Mouse (Mus musculus) kidney, embryonic 14.5 days (tissue): Measurements from ENCODE around the gene Utp3. TPM values are rescaled to one million over a fixed set of nuclear protein-coding genes. Genes with fewer than 3 reads are reported as not detected.
"Not testable (repeated sequence)": the region's sequence is repeated elsewhere in the genome, so short reads cannot be mapped to it uniquely, and the experiment has no call there.

Source experiments
- ATAC-seq: fragments of 200-750 bp; cut with Nextera tagmentation; 2 replicates; pipeline ENCODE4 v1.8.0; 2017; ENCODE audit warnings: moderate number of reproducible peaks, mild to moderate bottlenecking, moderate TSS enrichment, moderate library complexity; ENCODE audit not compliant: low FRiP score, low TSS enrichment
- H3K27ac ChIP-seq: fragments of 300-500 bp; sonication (generic); 2 replicates; pipeline ENCODE4 v1.5.1; 2014; ENCODE audit warnings: low read depth, mild to moderate bottlenecking, low read length, moderate library complexity, mixed read lengths
- H3K27me3 ChIP-seq: fragments of 300-500 bp; sonication (generic); 2 replicates; pipeline ENCODE4 v1.6.1; 2014; ENCODE audit warnings: mild to moderate bottlenecking, low read length; ENCODE audit not compliant: control insufficient read depth, insufficient read depth
- H3K36me3 ChIP-seq: fragments of 300-500 bp; sonication (generic); 2 replicates; pipeline ENCODE4 v1.6.1; 2014; ENCODE audit warnings: low read length, mixed read lengths; ENCODE audit not compliant: control insufficient read depth, insufficient read depth
- H3K4me1 ChIP-seq: fragments of 300-500 bp; sonication (generic); 2 replicates; pipeline ENCODE4 v1.6.1; 2014; ENCODE audit warnings: low read length, mixed read lengths; ENCODE audit not compliant: control insufficient read depth, insufficient read depth
- H3K4me2 ChIP-seq: fragments of 300-500 bp; sonication (generic); replicated peaks from 2 replicates; pipeline ENCODE4 v1.6.1; 2014; ENCODE audit warnings: low read depth, mild to moderate bottlenecking, low read length
- H3K4me3 ChIP-seq: fragments of 300-500 bp; sonication (generic); 2 replicates; pipeline ENCODE4 v1.5.1; 2014; ENCODE audit warnings: mild to moderate bottlenecking, low read length
- H3K9ac ChIP-seq: fragments of 300-500 bp; sonication (generic); 2 replicates; pipeline ENCODE4 v1.6.1; 2014; ENCODE audit warnings: low read depth, mild to moderate bottlenecking, low read length, moderate library complexity
- H3K9me3 ChIP-seq: fragments of 300-500 bp; sonication (generic); 2 replicates; pipeline ENCODE4 v1.6.1; 2016; ENCODE audit warnings: low read length; ENCODE audit not compliant: control insufficient read depth
- WGBS: fragments of 180-500 bp; shearing (Covaris S2); extraction: QIAGEN DNeasy Blood & Tissue Kit; methylation state at CpG from one replicate; pipeline ENCODE4 v1.1.7; 2014; 5-methylcytosine and 5-hydroxymethylcytosine counted together
- polyA plus RNA-seq: library from polyadenylated mRNA; unstranded; fragments of >200 nt; fragmentation: Nextera tagmentation; extraction: Ambion mirVana; gene quantifications from 2 replicates; pipeline ENCODE4 v1.2.1, GENCODE M21; 2014

Gene Utp3
- polyA plus RNA-seq, 1 experiment from 2014 or later = 73.4 TPM

- H3K4me2 ChIP-seq, H3K27ac ChIP-seq, ATAC-seq, H3K9ac ChIP-seq, H3K36me3 ChIP-seq, H3K4me3 ChIP-seq, H3K9me3 ChIP-seq, H3K4me1 ChIP-seq, H3K27me3 ChIP-seq: not testable (repeated sequence)
- 92% methylated on average over 1 of the region's 1 CpGs for WGBS
Measured at GRCm38 (mm10) chr5:88544411-88544810, 9.9 kb upstream of the Utp3 start.

GRCm38 (mm10) chr5:88545536-88545935 is 8.7 kb upstream of the Utp3 start:
- no peak overlapping the region for H3K4me3 ChIP-seq
- no peaks in the 10 kb centered on the region for H3K36me3 ChIP-seq
- 85% methylated on average over 7 of the region's 7 CpGs for WGBS
- no peak overlapping the region for H3K4me2 ChIP-seq
- no peaks in the 10 kb centered on the region for H3K4me1 ChIP-seq
- no peaks in the 10 kb centered on the region for H3K9me3 ChIP-seq
- ATAC-seq = no peak
- H3K27ac ChIP-seq = no peak overlapping the region
- no peaks in the 10 kb centered on the region for H3K27me3 ChIP-seq
- no peak overlapping the region for H3K9ac ChIP-seq

- no peaks in the 10 kb centered on the region for H3K27me3 ChIP-seq
- H3K9ac ChIP-seq = peak overlapping the region; percentile 64
- H3K36me3 ChIP-seq = no peaks in the 10 kb centered on the region
- H3K27ac ChIP-seq = peak overlapping the region; percentile 94
- H3K9me3 ChIP-seq = no peaks in the 10 kb centered on the region
- WGBS = 7% methylated on average over 29 of the region's 29 CpGs
- H3K4me1 ChIP-seq = peaks cover 11% of the 10 kb centered on the region; the same call in 1 of the 2 replicates
- H3K4me3 ChIP-seq = peak overlapping the region; percentile 90
- peak overlapping the region; percentile 66 for H3K4me2 ChIP-seq
- peak; percentile 74 for ATAC-seq
Measured at GRCm38 (mm10) chr5:88553271-88554085, 784 bp upstream of the Utp3 start.

- no peak overlapping the region for H3K27ac ChIP-seq
- peaks cover 11% of the 10 kb centered on the region; the same call in 1 of the 2 replicates for H3K4me1 ChIP-seq
- H3K36me3 ChIP-seq = no peaks in the 10 kb centered on the region
- H3K27me3 ChIP-seq = no peaks in the 10 kb centered on the region
- no peak overlapping the region for H3K9ac ChIP-seq
- ATAC-seq = no peak
- H3K4me3 ChIP-seq = no peak overlapping the region
- WGBS = 50% methylated on average over 1 of the region's 1 CpGs
- no peak overlapping the region for H3K4me2 ChIP-seq
- H3K9me3 ChIP-seq = no peaks in the 10 kb centered on the region
Measured at GRCm38 (mm10) chr5:88558991-88559390, 4.7 kb downstream of the Utp3 start.

- ATAC-seq = no peak
- no peaks in the 10 kb centered on the region for H3K36me3 ChIP-seq
- no peak overlapping the region for H3K4me3 ChIP-seq
- no peak overlapping the region for H3K9ac ChIP-seq
- peaks cover 1% of the 10 kb centered on the region; the same call in 1 of the 2 replicates for H3K4me1 ChIP-seq
- no peaks in the 10 kb centered on the region for H3K9me3 ChIP-seq
- no peak overlapping the region for H3K4me2 ChIP-seq
- H3K27ac ChIP-seq = no peak overlapping the region
- WGBS = 86% methylated on average over 9 of the region's 9 CpGs
- no peaks in the 10 kb centered on the region for H3K27me3 ChIP-seq
Measured at GRCm38 (mm10) chr5:88561080-88561814, 7.0 kb downstream of the Utp3 start.

GRCm38 (mm10) chr5:88562863-88563780 is 8.9 kb downstream of the Utp3 start:
- ATAC-seq = no peak
- Histone ChIP-seq H3K4me3 (no peak overlapping the region), H3K4me2 (no peak overlapping the region), H3K4me1 (no peaks in the 10 kb centered on the region), H3K36me3 (no peaks in the 10 kb centered on the region), H3K27me3 (no peaks in the 10 kb centered on the region), H3K9me3 (no peaks in the 10 kb centered on the region), H3K27ac (no peak overlapping the region), H3K9ac (no peak overlapping the region)
- WGBS = 77% methylated on average over 8 of the region's 8 CpGs

GRCm38 (mm10) chr5:88564501-88565147 is 10.4 kb downstream of the Utp3 start, which contains the start of gene Rufy3:
Gene Rufy3 (plus strand): TSS chr5:88565040.
- H3K27me3 ChIP-seq = no peaks in the 10 kb centered on the region

More at GRCm38 (mm10) chr5:88564501-88565147, 10.4 kb downstream of the Utp3 start, which contains the start of gene Rufy3:
- peak within 1 kb of the TSS; percentile 89 for H3K9ac ChIP-seq
- peak; percentile 90 for ATAC-seq
- H3K36me3 ChIP-seq = no peaks in the 10 kb centered on the region
- H3K27ac ChIP-seq = peak within 1 kb of the TSS; percentile 84
- peak within 1 kb of the TSS; percentile 85 for H3K4me3 ChIP-seq
- H3K4me2 ChIP-seq = peak within 1 kb of the TSS; percentile 72
- no peaks in the 10 kb centered on the region for H3K4me1 ChIP-seq
- H3K9me3 ChIP-seq = no peaks in the 10 kb centered on the region
- WGBS = under 1% methylated on average over 52 of the region's 71 CpGs
